Mouse (Mus musculus) C2C12 (cell line): ENCODE results near the gene Edil3.

Source experiments
- CTCF ChIP-seq: IDR thresholded peaks from one replicate; pipeline ENCODE4 v1.5.1; 2011; ENCODE audit not compliant: control insufficient read depth, insufficient read depth, insufficient read length
- MAX ChIP-seq: IDR thresholded peaks from one replicate; pipeline ENCODE4 v1.6.1; 2011; ENCODE audit warnings: mild to moderate bottlenecking, control low read depth
- MYOD1 ChIP-seq: IDR thresholded peaks from one replicate; pipeline ENCODE4 v1.6.1; 2011; ENCODE audit warnings: low read depth; ENCODE audit not compliant: control insufficient read depth, insufficient read length
- USF1 ChIP-seq: IDR thresholded peaks from one replicate; pipeline ENCODE4 v1.6.1; 2011; ENCODE audit warnings: low read depth, mild to moderate bottlenecking, control low read depth, moderate library complexity

- no peak for TF ChIP-seq MAX
- TF ChIP-seq CTCF: no peak
- TF ChIP-seq USF1: no peak
- no peak for TF ChIP-seq MYOD1
Observed at GRCm38 (mm10) chr13:88972355-88972754, 151.1 kb downstream of the Edil3 start.
